Mouse (Mus musculus) liver, embryonic 13.5 days (tissue): Measurements from ENCODE around the gene Ap1g1. TPM values are rescaled to one million over a fixed set of nuclear protein-coding genes. Genes with fewer than 3 reads are reported as not detected.

Source experiments
- ATAC-seq: fragments of 200-750 bp; cut with Nextera tagmentation; 2 replicates; pipeline ENCODE4 v1.8.0; 2017; ENCODE audit warnings: low read depth, mild to moderate bottlenecking, moderate number of reproducible peaks, moderate library complexity
- DNase-seq: peaks from one replicate; pipeline ENCODE4 v3.0.0; 2022
- H3K27ac ChIP-seq: fragments of 300-500 bp; sonication (generic); 2 replicates; pipeline ENCODE4 v1.5.1; 2015; ENCODE audit warnings: moderate library complexity, mild to moderate bottlenecking, inconsistent platforms
- H3K27me3 ChIP-seq: fragments of 300-500 bp; sonication (generic); 2 replicates; pipeline ENCODE4 v1.6.1; 2015; ENCODE audit warnings: mild to moderate bottlenecking, inconsistent platforms
- H3K36me3 ChIP-seq: fragments of 300-500 bp; sonication (generic); 2 replicates; pipeline ENCODE4 v1.6.1; 2015; ENCODE audit warnings: mild to moderate bottlenecking, inconsistent platforms
- H3K4me1 ChIP-seq: fragments of 300-500 bp; sonication (generic); replicated peaks from 2 replicates; pipeline ENCODE4 v1.6.1; 2015; ENCODE audit warnings: inconsistent platforms
- H3K4me2 ChIP-seq: fragments of 300-500 bp; sonication (generic); 2 replicates; pipeline ENCODE4 v1.6.1; 2015; ENCODE audit warnings: inconsistent platforms, mild to moderate bottlenecking, moderate library complexity
- H3K4me3 ChIP-seq: fragments of 300-500 bp; sonication (generic); replicated peaks from 2 replicates; pipeline ENCODE4 v1.5.1; 2015; ENCODE audit warnings: mild to moderate bottlenecking, inconsistent platforms
- H3K9ac ChIP-seq: fragments of 300-500 bp; sonication (generic); 2 replicates; pipeline ENCODE4 v1.6.1; 2015; ENCODE audit warnings: mild to moderate bottlenecking, inconsistent platforms
- H3K9me3 ChIP-seq: fragments of 300-500 bp; sonication (generic); replicated peaks from 2 replicates; pipeline ENCODE4 v1.6.1; 2016; ENCODE audit warnings: inconsistent platforms
- WGBS: fragments of 180-500 bp; shearing (Covaris S2); methylation state at CpG from one replicate; pipeline ENCODE4 v1.1.7; 2015; ENCODE audit not compliant: insufficient replicate concordance; 5-methylcytosine and 5-hydroxymethylcytosine counted together
- polyA plus RNA-seq: library from polyadenylated mRNA; unstranded; fragments of >200 nt; fragmentation: Nextera tagmentation; extraction: Ambion mirVana; gene quantifications from 2 replicates; pipeline ENCODE4 v1.2.1, GENCODE M21; 2015

Gene Ap1g1
- 13.4 and 18.5 TPM in 2 replicates for polyA plus RNA-seq

GRCm38 (mm10) chr8:109778280-109778977 lies at the start of gene Ap1g1:
TSS of gene Ap1g1 (plus strand) at chr8:109778554.
- Histone ChIP-seq H3K4me1 (peaks cover 39% of the 10 kb centered on the region), H3K4me2 (peak within 1 kb of the TSS; percentile 81), H3K27me3 (peaks cover 18% of the 10 kb centered on the region), H3K9me3 (no peaks in the 10 kb centered on the region), H3K4me3 (peak within 1 kb of the TSS; percentile 98), H3K27ac (peak within 1 kb of the TSS; percentile 97), H3K36me3 (no peaks in the 10 kb centered on the region), H3K9ac (peak within 1 kb of the TSS; percentile 97)
- under 1% methylated on average over 64 of the region's 64 CpGs for WGBS
- peak; percentile 98 for ATAC-seq
- DNase-seq = peak; percentile 95

- DNase-seq (no peak), ATAC-seq (no peak)
- H3K4me1 ChIP-seq = peaks cover 5% of the 10 kb centered on the region
- H3K36me3 ChIP-seq = peaks cover 49% of the 10 kb centered on the region
- H3K4me3 ChIP-seq = no peak overlapping the region
- no peak overlapping the region for H3K27ac ChIP-seq
- no peaks in the 10 kb centered on the region for H3K27me3 ChIP-seq
- no peak overlapping the region for H3K4me2 ChIP-seq
- H3K9ac ChIP-seq = no peak overlapping the region
- H3K9me3 ChIP-seq = no peaks in the 10 kb centered on the region
- WGBS = 61% methylated on average over 3 of the region's 3 CpGs
Measured at GRCm38 (mm10) chr8:109731012-109731411, 47.3 kb upstream of the Ap1g1 start.

GRCm38 (mm10) chr8:109734018-109734417 lies 44.3 kb upstream of the Ap1g1 start:
- peaks cover 45% of the 10 kb centered on the region for H3K36me3 ChIP-seq
- WGBS = 82% methylated on average over 3 of the region's 3 CpGs
- H3K9me3 ChIP-seq = no peaks in the 10 kb centered on the region
- peaks cover 19% of the 10 kb centered on the region for H3K4me1 ChIP-seq
- ATAC-seq = no peak
- H3K27me3 ChIP-seq = no peaks in the 10 kb centered on the region
- no peak overlapping the region for H3K4me3 ChIP-seq
- DNase-seq = no peak
- no peak overlapping the region for H3K9ac ChIP-seq
- H3K4me2 ChIP-seq = no peak overlapping the region
- H3K27ac ChIP-seq = no peak overlapping the region

DNA sequence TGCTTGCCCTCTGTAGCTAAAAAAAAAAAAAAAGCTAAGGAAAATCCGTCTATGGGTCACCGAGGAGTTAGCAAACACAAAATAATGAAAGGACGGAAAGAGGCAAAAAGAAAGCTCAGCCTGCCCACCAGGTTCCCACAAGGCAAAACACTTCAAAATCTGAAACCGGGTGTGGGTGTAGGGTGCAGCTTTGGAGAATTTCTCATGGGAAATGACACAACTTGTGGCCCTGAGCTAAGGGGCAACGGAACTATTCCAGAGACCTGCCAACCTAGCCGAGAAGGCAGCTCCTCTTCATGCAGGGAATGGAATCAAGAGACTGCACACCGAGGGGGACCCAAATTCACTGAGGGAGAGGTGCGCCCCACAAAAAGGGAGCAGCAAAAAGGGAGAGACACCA lies 41.5 kb upstream of the Ap1g1 start:
- H3K4me3 ChIP-seq = peak overlapping the region; percentile 100
- peak overlapping the region; percentile 96 for H3K9ac ChIP-seq
- H3K4me2 ChIP-seq = peak overlapping the region; percentile 94
- 4% methylated on average over 8 of the region's 8 CpGs for WGBS
- no peaks in the 10 kb centered on the region for H3K27me3 ChIP-seq
- peaks cover 30% of the 10 kb centered on the region for H3K36me3 ChIP-seq
- no peak for DNase-seq
- H3K4me1 ChIP-seq = peaks cover 19% of the 10 kb centered on the region
- peak; percentile 8; the same call in 1 of the 2 replicates for ATAC-seq
- H3K27ac ChIP-seq = peak overlapping the region; percentile 72
- no peaks in the 10 kb centered on the region for H3K9me3 ChIP-seq

GRCm38 (mm10) chr8:109737237-109738048 lies 40.9 kb upstream of the Ap1g1 start, which contains the start of gene Atxn1l:
TSS of gene Atxn1l (minus strand) at chr8:109737739.
- peaks cover 24% of the 10 kb centered on the region for H3K36me3 ChIP-seq
- ATAC-seq = peak; percentile 90
- H3K4me1 ChIP-seq = peaks cover 19% of the 10 kb centered on the region
- under 1% methylated on average over 59 of the region's 59 CpGs for WGBS
- peak within 1 kb of the TSS; percentile 72 for H3K27ac ChIP-seq
- no peaks in the 10 kb centered on the region for H3K9me3 ChIP-seq
- H3K4me2 ChIP-seq = peak within 1 kb of the TSS; percentile 94
- H3K9ac ChIP-seq = peak within 1 kb of the TSS; percentile 96
- H3K4me3 ChIP-seq = peak within 1 kb of the TSS; percentile 100
- peak; percentile 75 for DNase-seq
- H3K27me3 ChIP-seq = no peaks in the 10 kb centered on the region

DNA sequence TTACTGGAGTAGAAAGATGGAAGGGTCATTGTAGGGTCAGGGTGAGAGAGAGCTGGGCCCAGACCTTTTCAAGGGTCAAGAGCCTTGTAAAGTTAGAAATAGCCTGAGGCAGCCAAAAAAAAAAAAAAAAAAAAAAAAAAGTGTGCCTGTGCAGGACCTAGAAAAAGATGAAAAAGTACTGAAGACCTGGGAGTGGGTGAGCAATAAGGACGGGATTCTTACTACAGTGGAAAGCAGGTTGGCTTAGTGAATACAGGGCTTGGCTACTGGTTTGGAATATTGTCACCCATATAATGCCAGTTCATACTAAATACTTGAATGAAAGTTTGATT lies 40.3 kb upstream of the Ap1g1 start:
- Histone ChIP-seq H3K4me3 (peak overlapping the region; percentile 100), H3K36me3 (peaks cover 18% of the 10 kb centered on the region), H3K4me1 (peaks cover 19% of the 10 kb centered on the region), H3K27ac (no peak overlapping the region), H3K9me3 (no peaks in the 10 kb centered on the region), H3K4me2 (peak overlapping the region; percentile 94), H3K27me3 (no peaks in the 10 kb centered on the region), H3K9ac (peak overlapping the region; percentile 96; the same call in 1 of the 2 replicates)
- no peak for ATAC-seq
- no peak for DNase-seq
- WGBS = 78% methylated on average over 1 of the region's 1 CpGs

DNA sequence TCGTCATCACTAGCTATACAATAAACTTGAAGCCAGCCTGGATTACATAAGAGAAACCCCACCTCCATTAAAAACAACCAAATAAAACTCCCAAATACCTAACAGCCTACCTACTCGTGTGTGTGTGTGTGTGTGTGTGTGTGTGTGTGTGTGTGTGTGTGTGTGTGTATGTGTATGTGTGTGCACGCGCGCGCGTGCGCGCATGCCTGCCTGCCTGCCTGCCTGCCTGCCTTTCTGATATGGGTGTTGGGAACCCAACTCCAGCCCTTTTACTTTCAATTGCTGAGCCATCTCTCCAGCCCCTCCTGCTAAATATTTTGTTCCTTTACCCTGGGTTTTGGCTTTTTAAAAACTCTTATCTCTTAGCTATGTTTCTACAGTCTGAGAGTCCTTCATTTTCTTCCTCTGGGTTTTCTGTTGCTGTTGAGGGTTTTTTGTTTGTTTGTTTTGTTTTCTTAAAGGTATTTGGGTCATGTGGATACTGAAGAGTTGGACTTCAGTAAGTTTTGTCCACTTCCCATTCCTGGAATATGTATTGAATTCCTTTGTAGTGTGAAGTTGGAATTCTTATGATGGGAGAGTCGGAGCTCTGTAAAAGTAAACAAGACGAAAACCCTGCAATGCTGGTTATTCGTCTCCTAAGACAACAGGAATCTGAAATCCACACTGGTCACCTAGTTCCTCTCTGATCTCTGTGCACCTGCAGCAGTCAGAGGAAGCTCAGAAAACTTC lies 30.7 kb upstream of the Ap1g1 start:
- no peak overlapping the region for H3K4me3 ChIP-seq
- no peak overlapping the region for H3K4me2 ChIP-seq
- H3K9me3 ChIP-seq = no peaks in the 10 kb centered on the region
- DNase-seq = no peak
- H3K4me1 ChIP-seq = no peaks in the 10 kb centered on the region
- no peak overlapping the region for H3K9ac ChIP-seq
- WGBS = 79% methylated on average over 12 of the region's 12 CpGs
- no peak overlapping the region for H3K27ac ChIP-seq
- no peaks in the 10 kb centered on the region for H3K36me3 ChIP-seq
- H3K27me3 ChIP-seq = no peaks in the 10 kb centered on the region; the same call in 1 of the 2 replicates
- ATAC-seq = no peak

DNA sequence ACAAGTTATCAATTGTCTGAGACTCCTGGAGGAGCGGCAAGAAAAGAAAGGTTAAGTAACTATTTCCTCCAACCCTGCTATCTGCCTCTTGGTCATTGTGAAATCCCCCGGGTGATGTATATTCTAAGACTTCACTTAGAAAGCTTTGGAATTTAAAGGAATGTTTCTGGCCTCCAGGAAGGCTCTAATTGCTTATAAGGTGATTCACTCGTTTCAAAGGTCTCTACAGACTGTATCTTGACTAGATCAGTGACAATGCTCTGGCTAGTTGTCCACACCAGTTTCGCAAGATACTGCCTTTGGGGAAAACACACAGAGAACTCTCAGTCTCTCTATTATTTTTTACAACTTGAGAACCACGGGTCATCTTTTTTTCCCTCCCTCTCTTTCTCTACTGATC lies 28.1 kb upstream of the Ap1g1 start:
- no peak for DNase-seq
- no peak overlapping the region for H3K27ac ChIP-seq
- ATAC-seq = no peak

GRCm38 (mm10) chr8:109750699-109751098 lies 27.7 kb upstream of the Ap1g1 start:
- 33% methylated on average over 12 of the region's 12 CpGs for WGBS
- ATAC-seq (no peak), DNase-seq (peak; percentile 15)
- Histone ChIP-seq H3K36me3 (no peaks in the 10 kb centered on the region), H3K4me2 (no peak overlapping the region), H3K4me3 (no peak overlapping the region), H3K4me1 (no peaks in the 10 kb centered on the region), H3K9me3 (no peaks in the 10 kb centered on the region), H3K27ac (no peak overlapping the region), H3K27me3 (no peaks in the 10 kb centered on the region; the same call in 1 of the 2 replicates), H3K9ac (no peak overlapping the region)

More for the DNA sequence above, 28.1 kb upstream of the Ap1g1 start:
- Histone ChIP-seq H3K27me3 (no peaks in the 10 kb centered on the region; the same call in 1 of the 2 replicates), H3K4me3 (no peak overlapping the region), H3K9me3 (no peaks in the 10 kb centered on the region), H3K9ac (no peak overlapping the region), H3K4me2 (no peak overlapping the region), H3K36me3 (no peaks in the 10 kb centered on the region), H3K4me1 (no peaks in the 10 kb centered on the region)
- WGBS = 28% methylated on average over 5 of the region's 5 CpGs

GRCm38 (mm10) chr8:109751731-109752485 lies 26.4 kb upstream of the Ap1g1 start:
- 72% methylated on average over 20 of the region's 20 CpGs for WGBS
- DNase-seq (no peak), ATAC-seq (no peak)
- Histone ChIP-seq H3K36me3 (no peaks in the 10 kb centered on the region), H3K27me3 (no peaks in the 10 kb centered on the region; the same call in 1 of the 2 replicates), H3K27ac (no peak overlapping the region), H3K9ac (no peak overlapping the region), H3K4me1 (no peaks in the 10 kb centered on the region), H3K4me3 (no peak overlapping the region), H3K4me2 (no peak overlapping the region), H3K9me3 (no peaks in the 10 kb centered on the region)
